Mouse (Mus musculus) hindbrain, embryonic 13.5 days (tissue): ENCODE measurements at regions not wholly inside any gene's neighbourhood (a gene's known extent, or its start where the extent isn't known, plus 50 kb on each side); places are given as distances from the start of the nearest gene placed in this dataset.

Experiments used
- ATAC-seq: fragments of 200-750 bp; cut with Nextera tagmentation; 2 replicates; pipeline ENCODE4 v1.8.0; 2017; ENCODE audit warnings: moderate TSS enrichment; ENCODE audit not compliant: low FRiP score
- H3K27ac ChIP-seq: fragments of 300-500 bp; sonication (generic); 2 replicates; pipeline ENCODE4 v1.5.1; 2015; ENCODE audit warnings: inconsistent platforms, mild to moderate bottlenecking, moderate library complexity
- H3K27me3 ChIP-seq: fragments of 300-500 bp; sonication (generic); 2 replicates; pipeline ENCODE4 v1.6.1; 2015; ENCODE audit warnings: mild to moderate bottlenecking, inconsistent platforms
- H3K36me3 ChIP-seq: fragments of 300-500 bp; sonication (generic); 2 replicates; pipeline ENCODE4 v1.6.1; 2015; ENCODE audit warnings: mild to moderate bottlenecking, inconsistent platforms
- H3K4me1 ChIP-seq: fragments of 300-500 bp; sonication (generic); replicated peaks from 2 replicates; pipeline ENCODE4 v1.6.1; 2015; ENCODE audit warnings: inconsistent platforms
- H3K4me2 ChIP-seq: fragments of 300-500 bp; sonication (generic); 2 replicates; pipeline ENCODE4 v1.6.1; 2015; ENCODE audit warnings: inconsistent platforms, mild to moderate bottlenecking, moderate library complexity
- H3K4me3 ChIP-seq: fragments of 300-500 bp; sonication (generic); 2 replicates; pipeline ENCODE4 v1.5.1; 2015; ENCODE audit warnings: mild to moderate bottlenecking, inconsistent platforms
- H3K9ac ChIP-seq: fragments of 300-500 bp; sonication (generic); 2 replicates; pipeline ENCODE4 v1.6.1; 2015; ENCODE audit warnings: mild to moderate bottlenecking, inconsistent platforms
- H3K9me3 ChIP-seq: fragments of 300-500 bp; sonication (generic); 2 replicates; pipeline ENCODE4 v1.6.1; 2016; ENCODE audit warnings: inconsistent platforms
- WGBS: fragments of 180-500 bp; shearing (Covaris S2); methylation state at CpG from one replicate; pipeline ENCODE4 v1.1.7; 2015; 5-methylcytosine and 5-hydroxymethylcytosine counted together

- Histone ChIP-seq H3K27ac (no peak overlapping the region), H3K9ac (no peak overlapping the region), H3K27me3 (no peaks in the 10 kb centered on the region), H3K4me1 (no peaks in the 10 kb centered on the region), H3K36me3 (no peaks in the 10 kb centered on the region), H3K4me3 (no peak overlapping the region), H3K4me2 (no peak overlapping the region), H3K9me3 (no peaks in the 10 kb centered on the region)
- 98% methylated on average over 1 of the region's 1 CpGs for WGBS
- no peak for ATAC-seq
Measured at GRCm38 (mm10) chr16:62605920-62606319, 180.7 kb downstream of the Nsun3 start.

GRCm38 (mm10) chr16:62562051-62562450, 224.6 kb downstream of the Nsun3 start:
- H3K4me2 ChIP-seq: no peak overlapping the region
- no peaks in the 10 kb centered on the region for H3K36me3 ChIP-seq
- no peaks in the 10 kb centered on the region for H3K27me3 ChIP-seq
- ATAC-seq: peak; percentile 66; the same call in 1 of the 2 replicates
- no peak overlapping the region for H3K4me3 ChIP-seq
- H3K9me3 ChIP-seq: no peaks in the 10 kb centered on the region
- H3K4me1 ChIP-seq: no peaks in the 10 kb centered on the region
- H3K9ac ChIP-seq: no peak overlapping the region
- WGBS: 48% methylated on average over 4 of the region's 4 CpGs
- H3K27ac ChIP-seq: no peak overlapping the region

- WGBS: 86% methylated on average over 2 of the region's 2 CpGs
- no peak for ATAC-seq
- Histone ChIP-seq H3K4me1 (no peaks in the 10 kb centered on the region), H3K4me2 (no peak overlapping the region), H3K27me3 (no peaks in the 10 kb centered on the region), H3K9ac (no peak overlapping the region), H3K9me3 (no peaks in the 10 kb centered on the region), H3K36me3 (no peaks in the 10 kb centered on the region), H3K27ac (no peak overlapping the region), H3K4me3 (no peak overlapping the region)
Measured at GRCm38 (mm10) chr16:62543156-62543555, 243.5 kb downstream of the Nsun3 start.

GRCm38 (mm10) chr16:62537730-62538479, 248.7 kb downstream of the Nsun3 start:
- H3K27ac ChIP-seq: no peak overlapping the region
- WGBS: 52% methylated on average over 7 of the region's 7 CpGs
- ATAC-seq: peak; percentile 87
- H3K9me3 ChIP-seq: no peaks in the 10 kb centered on the region
- H3K36me3 ChIP-seq: no peaks in the 10 kb centered on the region
- no peaks in the 10 kb centered on the region for H3K27me3 ChIP-seq
- H3K9ac ChIP-seq: no peak overlapping the region
- H3K4me1 ChIP-seq: no peaks in the 10 kb centered on the region
- no peak overlapping the region for H3K4me2 ChIP-seq
- no peak overlapping the region for H3K4me3 ChIP-seq

GRCm38 (mm10) chr16:62509321-62509720, 277.3 kb downstream of the Nsun3 start:
- no peaks in the 10 kb centered on the region for H3K27me3 ChIP-seq
- no peaks in the 10 kb centered on the region for H3K36me3 ChIP-seq
- WGBS: 93% methylated on average over 1 of the region's 1 CpGs
- H3K27ac ChIP-seq: no peak overlapping the region
- H3K9me3 ChIP-seq: no peaks in the 10 kb centered on the region
- H3K4me3 ChIP-seq: no peak overlapping the region
- no peak overlapping the region for H3K4me2 ChIP-seq
- no peak overlapping the region for H3K9ac ChIP-seq
- no peak for ATAC-seq
- no peaks in the 10 kb centered on the region for H3K4me1 ChIP-seq

GRCm38 (mm10) chr16:62506725-62507482, 279.7 kb downstream of the Nsun3 start:
- no peaks in the 10 kb centered on the region for H3K4me1 ChIP-seq
- no peak for ATAC-seq
- no peaks in the 10 kb centered on the region for H3K27me3 ChIP-seq
- H3K27ac ChIP-seq: no peak overlapping the region
- 53% methylated on average over 2 of the region's 2 CpGs for WGBS
- no peak overlapping the region for H3K4me3 ChIP-seq
- no peak overlapping the region for H3K9ac ChIP-seq
- no peaks in the 10 kb centered on the region for H3K36me3 ChIP-seq
- no peak overlapping the region for H3K4me2 ChIP-seq
- no peaks in the 10 kb centered on the region for H3K9me3 ChIP-seq

- no peak overlapping the region for H3K4me2 ChIP-seq
- WGBS: 73% methylated on average over 6 of the region's 6 CpGs
- no peaks in the 10 kb centered on the region for H3K27me3 ChIP-seq
- peak overlapping the region; percentile 58; the same call in 1 of the 2 replicates for H3K27ac ChIP-seq
- no peaks in the 10 kb centered on the region for H3K4me1 ChIP-seq
- H3K4me3 ChIP-seq: no peak overlapping the region
- no peaks in the 10 kb centered on the region for H3K36me3 ChIP-seq
- H3K9me3 ChIP-seq: no peaks in the 10 kb centered on the region
- no peak overlapping the region for H3K9ac ChIP-seq
- no peak for ATAC-seq
Measured at GRCm38 (mm10) chr16:62500870-62501269, 285.7 kb downstream of the Nsun3 start.

GRCm38 (mm10) chr16:62500334-62500733, 286.3 kb downstream of the Nsun3 start:
- 74% methylated on average over 6 of the region's 6 CpGs for WGBS
- H3K9ac ChIP-seq: no peak overlapping the region
- no peaks in the 10 kb centered on the region for H3K9me3 ChIP-seq
- peak overlapping the region; percentile 58; the same call in 1 of the 2 replicates for H3K27ac ChIP-seq
- H3K36me3 ChIP-seq: no peaks in the 10 kb centered on the region
- H3K4me3 ChIP-seq: no peak overlapping the region
- H3K4me2 ChIP-seq: no peak overlapping the region
- H3K27me3 ChIP-seq: no peaks in the 10 kb centered on the region
- ATAC-seq: no peak
- no peaks in the 10 kb centered on the region for H3K4me1 ChIP-seq

GRCm38 (mm10) chr16:62498761-62499160, 287.9 kb downstream of the Nsun3 start:
- Histone ChIP-seq H3K9ac (no peak overlapping the region), H3K4me3 (no peak overlapping the region), H3K9me3 (no peaks in the 10 kb centered on the region), H3K27me3 (no peaks in the 10 kb centered on the region), H3K4me2 (no peak overlapping the region), H3K27ac (no peak overlapping the region), H3K4me1 (no peaks in the 10 kb centered on the region), H3K36me3 (no peaks in the 10 kb centered on the region)
- 73% methylated on average over 5 of the region's 5 CpGs for WGBS
- ATAC-seq: no peak

GRCm38 (mm10) chr16:62496697-62497096, 289.9 kb downstream of the Nsun3 start:
- no peak overlapping the region for H3K4me3 ChIP-seq
- no peak overlapping the region for H3K4me2 ChIP-seq
- no peak overlapping the region for H3K9ac ChIP-seq
- no peaks in the 10 kb centered on the region for H3K36me3 ChIP-seq
- H3K27me3 ChIP-seq: no peaks in the 10 kb centered on the region
- H3K9me3 ChIP-seq: no peaks in the 10 kb centered on the region
- H3K4me1 ChIP-seq: no peaks in the 10 kb centered on the region
- ATAC-seq: no peak
- 36% methylated on average over 9 of the region's 9 CpGs for WGBS
- no peak overlapping the region for H3K27ac ChIP-seq

GRCm38 (mm10) chr16:62470133-62470532, 316.5 kb downstream of the Nsun3 start:
- no peaks in the 10 kb centered on the region for H3K4me1 ChIP-seq
- no peak for ATAC-seq
- no peaks in the 10 kb centered on the region for H3K36me3 ChIP-seq
- WGBS: 59% methylated on average over 2 of the region's 2 CpGs
- no peak overlapping the region for H3K9ac ChIP-seq
- H3K9me3 ChIP-seq: no peaks in the 10 kb centered on the region
- H3K4me2 ChIP-seq: no peak overlapping the region
- H3K4me3 ChIP-seq: no peak overlapping the region
- no peak overlapping the region for H3K27ac ChIP-seq
- no peaks in the 10 kb centered on the region for H3K27me3 ChIP-seq

- Histone ChIP-seq H3K27me3 (no peaks in the 10 kb centered on the region), H3K4me3 (no peak overlapping the region), H3K36me3 (no peaks in the 10 kb centered on the region), H3K27ac (no peak overlapping the region), H3K9me3 (no peaks in the 10 kb centered on the region), H3K4me1 (no peaks in the 10 kb centered on the region), H3K4me2 (no peak overlapping the region), H3K9ac (no peak overlapping the region)
- ATAC-seq: no peak
- WGBS: 73% methylated on average over 3 of the region's 3 CpGs
Measured at GRCm38 (mm10) chr16:62469286-62469685, 317.3 kb downstream of the Nsun3 start.

GRCm38 (mm10) chr16:62468846-62469245, 317.8 kb downstream of the Nsun3 start:
- no peaks in the 10 kb centered on the region for H3K27me3 ChIP-seq
- no peaks in the 10 kb centered on the region for H3K4me1 ChIP-seq
- no peaks in the 10 kb centered on the region for H3K36me3 ChIP-seq
- 39% methylated on average over 3 of the region's 3 CpGs for WGBS
- no peak overlapping the region for H3K9ac ChIP-seq
- H3K4me3 ChIP-seq: no peak overlapping the region
- no peak overlapping the region for H3K4me2 ChIP-seq
- ATAC-seq: no peak
- no peak overlapping the region for H3K27ac ChIP-seq
- H3K9me3 ChIP-seq: no peaks in the 10 kb centered on the region
